Mouse (Mus musculus) 3T3-L1 (cell line): ENCODE measurements around the gene Gm20809.
"Not testable (repeated sequence)": the region's sequence is repeated elsewhere in the genome, so short reads cannot be mapped to it uniquely, and the experiment has no call there.

Experiments
- DNase-seq: peaks from one replicate; pipeline ENCODE4 v3.0.0-alpha.2; 2015; ENCODE audit warnings: low read depth, low spot score

The Gm20809 gene

GRCm38 (mm10) chrY:24454757-24455156 is at the start of gene Gm20809:
Gene Gm20809, plus strand, starts transcription at chrY:24455057.
- not testable (repeated sequence) for DNase-seq
